Mouse (Mus musculus) myocyte (in vitro differentiated cells): ENCODE measurements around the gene Zc3h15.

Experiments
- CEBPB ChIP-seq: IDR thresholded peaks from 2 replicates; pipeline ENCODE4 v1.6.1; 2011; ENCODE audit warnings: mild to moderate bottlenecking, moderate library complexity; ENCODE audit not compliant: poor library complexity, insufficient read depth, severe bottlenecking
- MAX ChIP-seq: IDR thresholded peaks from one replicate; pipeline ENCODE4 v1.6.1; 2011; ENCODE audit warnings: low read depth, mild to moderate bottlenecking, control low read depth
- MYOD1 ChIP-seq, 3 experiments: IDR thresholded peaks; one replicate each; pipeline ENCODE4 v1.6.1; 2011; ENCODE audit warnings: control low read depth in 2 of 3, low read depth in 2 of 3, mild to moderate bottlenecking in 2 of 3, moderate library complexity in 1 of 3; ENCODE audit not compliant: insufficient read length in 2 of 3, control insufficient read depth in 1 of 3
- MYOG ChIP-seq, 3 experiments: IDR thresholded peaks; one replicate each; pipeline ENCODE4 v1.6.1; 2011; ENCODE audit warnings: control low read depth in 2 of 3, low read depth in 2 of 3, mild to moderate bottlenecking in 2 of 3; ENCODE audit not compliant: insufficient read length in 2 of 3, control insufficient read depth in 1 of 3, insufficient read depth in 1 of 3
- POLR2A ChIP-seq: IDR thresholded peaks from one replicate; pipeline ENCODE4 v1.6.1; 2011; ENCODE audit warnings: low read depth, mild to moderate bottlenecking, control low read depth, moderate library complexity; ENCODE audit not compliant: insufficient read length
- POLR2AphosphoS2 ChIP-seq: IDR thresholded peaks from one replicate; pipeline ENCODE4 v1.6.1; 2011; ENCODE audit warnings: low read depth, control low read depth; ENCODE audit not compliant: insufficient read length
- SRF ChIP-seq: IDR thresholded peaks from one replicate; pipeline ENCODE4 v1.6.1; 2011; ENCODE audit warnings: low read depth; ENCODE audit not compliant: control insufficient read depth, insufficient read length
- TCF12 ChIP-seq: IDR thresholded peaks from one replicate; pipeline ENCODE4 v1.6.1; 2011; ENCODE audit warnings: mild to moderate bottlenecking, control low read depth; ENCODE audit not compliant: poor library complexity, insufficient read depth, severe bottlenecking
- USF1 ChIP-seq: IDR thresholded peaks from one replicate; pipeline ENCODE4 v1.6.1; 2011; ENCODE audit warnings: low read depth, mild to moderate bottlenecking, control low read depth, moderate library complexity

DNA sequence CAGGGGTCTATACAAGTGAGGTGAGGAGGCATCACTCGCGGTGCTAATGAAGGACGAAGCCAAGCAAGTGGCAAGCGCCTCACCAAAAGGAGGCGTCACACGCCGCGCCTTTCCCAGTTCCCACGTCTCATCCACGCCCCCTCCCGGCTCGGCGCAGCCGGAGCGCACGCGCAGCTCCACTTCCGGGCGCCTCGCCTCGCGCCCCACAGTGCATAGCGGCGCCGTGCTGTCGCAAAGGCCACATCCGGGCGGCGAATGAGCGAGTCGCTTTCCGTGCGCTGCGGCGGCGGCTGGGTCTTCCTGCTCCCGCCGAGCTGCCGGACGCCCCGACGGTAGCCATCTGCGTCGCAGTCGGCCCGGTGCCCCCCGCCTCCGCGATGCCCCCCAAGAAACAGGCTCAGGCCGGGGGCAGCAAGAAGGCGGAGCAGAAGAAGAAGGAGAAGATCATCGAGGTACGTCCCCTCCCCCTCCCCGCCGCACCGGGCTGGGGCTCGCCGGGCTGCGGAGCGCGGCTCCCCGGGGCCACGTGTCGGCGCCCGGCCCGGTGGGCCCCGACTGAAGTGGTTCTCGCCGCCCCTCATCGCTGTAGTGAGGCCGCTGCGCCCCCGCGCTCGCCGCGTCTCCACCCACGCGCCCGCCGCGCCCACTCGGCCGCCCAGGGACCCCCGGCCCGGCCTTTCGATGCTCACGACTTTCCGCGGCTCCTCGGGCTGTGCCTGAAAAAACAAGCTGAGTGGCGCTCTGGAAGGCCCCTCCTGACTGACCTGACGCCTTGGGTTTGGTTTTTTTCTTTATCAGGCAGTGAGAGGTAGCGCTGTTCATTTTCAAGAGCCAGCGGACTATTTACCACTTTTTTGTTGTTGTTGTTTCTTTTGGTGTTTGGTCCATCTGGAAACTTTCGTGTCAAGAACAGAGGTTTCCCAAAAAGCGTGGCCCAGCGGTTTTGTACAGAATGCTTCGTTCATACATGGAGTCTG is at the start of gene Zc3h15:
- TF ChIP-seq USF1 (no peak), TCF12 (no peak), POLR2A (peak; percentile 91), MAX (no peak), CEBPB (no peak), POLR2AphosphoS2 (peak; percentile 95), MYOD1 (IDR thresholded peaks at IDR 0.05; ENCODE audit: control insufficient read depth in 1 of 3, insufficient read length in 2 of 3, low read depth in 2 of 3) (no peak), MYOG (IDR thresholded peaks at IDR 0.05; ENCODE audit: control insufficient read depth in 1 of 3, insufficient read depth in 1 of 3, insufficient read length in 2 of 3, low read depth in 2 of 3) (no peak), SRF (no peak)
